Mouse (Mus musculus) megakaryocyte-erythroid progenitor cell, adult 5 weeks (primary cell): Measurements from ENCODE around the gene Etnppl. TPM values are rescaled to one million over a fixed set of nuclear protein-coding genes. Genes with fewer than 3 reads are reported as not detected.

ENCODE experiments used
- polyA plus RNA-seq: library from polyadenylated mRNA; stranded (reverse); fragments of >175 nt; gene quantifications from 2 replicates; pipeline ENCODE4 v1.2.3, GENCODE M21; 2012

Etnppl gene
- polyA plus RNA-seq = 0.03 TPM in 1 of 2 replicates, not detected in the other

GRCm38 (mm10) chr3:130617439-130617898 is at the start of gene Etnppl:
Gene Etnppl, plus strand, starts transcription at chr3:130617448.

Other genes with a start within 250 kb of the Etnppl start
- 29.2 and 46.0 TPM in 2 replicates for gene Ostc, start 92.0 kb downstream of the Etnppl start, polyA plus RNA-seq
- gene Rpl34, start 113.0 kb downstream of the Etnppl start, polyA plus RNA-seq = 150 and 155 TPM in 2 replicates